Mouse (Mus musculus): ENCODE data around the gene Slit3.

The Slit3 gene

DNA sequence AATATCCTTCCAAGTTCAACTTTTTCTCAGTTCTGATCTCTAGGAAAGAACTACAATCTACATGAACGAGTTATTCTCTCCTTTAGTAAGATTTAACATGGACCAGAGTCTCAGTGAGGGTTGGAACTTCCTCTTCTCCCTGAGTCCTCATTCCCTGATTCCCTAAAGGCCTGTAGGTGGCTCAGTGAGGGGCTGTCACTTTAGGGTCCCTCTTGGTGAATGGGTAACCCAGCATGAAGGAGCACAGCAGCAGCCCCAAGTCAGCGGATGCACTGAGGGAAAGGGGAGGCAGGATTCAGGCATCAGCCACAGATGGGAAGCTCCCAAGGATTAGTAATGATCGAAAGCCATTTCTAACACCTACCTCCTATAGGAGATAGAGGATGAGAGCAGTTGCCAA lies 4.6 kb upstream of the Slit3 start:
- DNase-seq (ENCODE audit: low read depth, low spot score), result no peak
- Histone ChIP-seq H3K36me3 (ENCODE audit: control insufficient read depth, insufficient read depth, low read length, poor library complexity, severe bottlenecking) (no peaks in the 10 kb centered on the region), H3K27me3 (ENCODE audit: control insufficient read depth, insufficient read depth, low read length, poor library complexity, severe bottlenecking) (no peaks in the 10 kb centered on the region; the same call in 1 of the 2 replicates)

DNA sequence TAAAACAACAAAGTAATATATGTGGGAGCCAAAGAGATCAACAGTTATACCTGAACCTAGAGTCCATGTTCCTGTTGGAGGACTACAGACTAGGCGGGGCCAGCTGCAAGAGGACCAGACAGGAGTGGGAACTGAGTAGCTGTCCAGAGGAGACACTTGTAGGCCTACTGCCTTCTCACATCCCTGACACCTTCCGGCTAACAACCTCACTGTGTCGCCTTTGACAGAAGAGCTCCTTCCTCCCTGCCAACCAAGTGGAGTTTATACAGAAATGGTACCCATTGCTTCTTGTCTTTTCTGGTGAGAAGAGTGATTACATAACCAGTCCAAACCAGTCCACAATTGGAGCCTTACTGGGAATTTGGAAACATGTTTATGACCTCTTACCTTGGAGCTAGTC lies 3.2 kb upstream of the Slit3 start:
- H3K36me3 ChIP-seq (ENCODE audit: control insufficient read depth, insufficient read depth, low read length, poor library complexity, severe bottlenecking), result no peaks in the 10 kb centered on the region
- H3K27me3 ChIP-seq (ENCODE audit: control insufficient read depth, insufficient read depth, low read length, poor library complexity, severe bottlenecking), result no peaks in the 10 kb centered on the region; the same call in 1 of the 2 replicates
- DNase-seq (ENCODE audit: low read depth, low spot score), result no peak

DNA sequence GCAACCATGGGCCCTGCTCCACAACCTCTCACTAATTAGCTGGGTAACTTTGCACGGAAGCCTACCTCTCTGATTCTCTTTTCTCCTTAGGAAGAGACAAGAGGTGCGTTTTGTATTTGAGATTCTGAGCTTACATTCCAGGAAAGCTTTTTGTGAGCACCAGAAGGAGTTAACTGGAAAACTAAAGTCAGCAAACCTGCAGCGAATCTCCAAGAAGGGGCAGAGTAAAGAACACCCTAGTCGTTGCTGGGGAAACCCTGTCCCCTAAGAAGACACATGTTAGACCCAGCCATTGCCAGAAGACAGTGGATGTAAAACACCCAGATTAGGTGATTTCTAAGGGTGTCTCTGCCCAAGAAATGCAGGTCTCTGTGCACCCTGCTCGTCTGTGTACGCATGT lies 2.3 kb upstream of the Slit3 start:
- H3K36me3 ChIP-seq (ENCODE audit: control insufficient read depth, insufficient read depth, low read length, poor library complexity, severe bottlenecking), result no peaks in the 10 kb centered on the region
- H3K27me3 ChIP-seq (ENCODE audit: control insufficient read depth, insufficient read depth, low read length, poor library complexity, severe bottlenecking), result no peaks in the 10 kb centered on the region; the same call in 1 of the 2 replicates
- no peak for DNase-seq (ENCODE audit: low read depth, low spot score)

DNA sequence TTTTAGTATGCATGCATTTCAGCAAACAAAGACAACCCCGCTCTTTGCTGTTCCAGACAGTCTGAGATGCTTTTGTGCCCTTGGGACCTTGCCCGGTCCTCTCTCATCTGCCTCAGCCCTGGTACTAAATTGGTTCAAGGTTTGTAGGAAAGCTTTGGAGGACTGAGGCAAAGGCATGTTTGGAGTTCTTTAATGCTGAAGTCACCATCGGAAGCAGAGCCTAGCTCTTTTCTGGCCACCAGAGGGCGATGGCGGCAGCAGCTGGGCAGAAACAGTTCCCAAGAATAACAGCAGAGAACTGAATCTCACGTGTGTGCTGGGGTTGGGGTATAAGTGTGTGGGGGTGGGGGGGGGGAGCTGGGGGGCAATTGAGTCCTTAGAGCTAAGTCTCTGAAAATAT lies 1.7 kb upstream of the Slit3 start:
- DNase-seq (ENCODE audit: low read depth, low spot score), result peak; percentile 68
- Histone ChIP-seq H3K36me3 (ENCODE audit: control insufficient read depth, insufficient read depth, low read length, poor library complexity, severe bottlenecking) (no peaks in the 10 kb centered on the region), H3K27me3 (ENCODE audit: control insufficient read depth, insufficient read depth, low read length, poor library complexity, severe bottlenecking) (no peaks in the 10 kb centered on the region; the same call in 1 of the 2 replicates)

DNA sequence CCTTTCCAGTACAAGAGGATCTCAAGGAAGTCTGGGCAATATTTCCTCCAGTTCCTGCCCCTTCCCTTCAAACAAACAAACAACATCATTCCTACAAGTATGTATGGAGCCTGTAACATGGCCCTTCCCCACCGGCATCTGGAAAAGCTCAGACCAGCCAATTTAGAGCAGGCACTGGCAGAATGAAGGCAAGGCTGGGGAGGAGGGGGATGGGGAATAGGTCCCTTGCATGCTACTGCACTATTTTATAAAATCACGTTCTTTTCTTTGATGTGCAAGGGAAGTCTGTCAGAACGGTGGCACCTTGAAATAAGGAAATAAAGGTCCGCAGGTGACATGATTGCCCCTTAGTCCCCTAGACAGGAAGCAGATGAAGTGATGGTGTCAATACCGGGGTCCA lies 948 bp upstream of the Slit3 start:
- H3K27me3 ChIP-seq (ENCODE audit: control insufficient read depth, insufficient read depth, low read length, poor library complexity, severe bottlenecking), result no peaks in the 10 kb centered on the region; the same call in 1 of the 2 replicates
- no peaks in the 10 kb centered on the region for H3K36me3 ChIP-seq (ENCODE audit: control insufficient read depth, insufficient read depth, low read length, poor library complexity, severe bottlenecking)
- no peak for DNase-seq (ENCODE audit: low read depth, low spot score)

DNA sequence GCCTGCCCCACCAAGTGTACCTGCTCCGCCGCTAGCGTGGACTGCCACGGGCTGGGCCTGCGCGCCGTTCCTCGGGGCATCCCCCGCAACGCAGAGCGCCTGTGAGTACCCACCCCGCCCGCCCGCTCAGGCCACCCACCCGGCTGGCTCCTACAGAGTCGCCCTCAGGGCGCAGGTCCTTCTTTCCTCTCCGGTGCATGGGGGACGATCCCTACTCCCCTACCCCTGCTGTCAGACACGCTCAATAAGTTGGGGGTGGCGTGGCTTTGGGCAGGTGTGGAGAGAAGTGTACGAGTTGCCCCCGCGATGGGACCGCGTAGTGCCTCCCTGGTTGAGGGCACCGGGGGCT lies 561 bp downstream of the Slit3 start:
- Histone ChIP-seq H3K27me3 (ENCODE audit: control insufficient read depth, insufficient read depth, low read length, poor library complexity, severe bottlenecking) (no peaks in the 10 kb centered on the region; the same call in 1 of the 2 replicates), H3K36me3 (ENCODE audit: control insufficient read depth, insufficient read depth, low read length, poor library complexity, severe bottlenecking) (no peaks in the 10 kb centered on the region)
- DNase-seq (ENCODE audit: low read depth, low spot score), result no peak

DNA sequence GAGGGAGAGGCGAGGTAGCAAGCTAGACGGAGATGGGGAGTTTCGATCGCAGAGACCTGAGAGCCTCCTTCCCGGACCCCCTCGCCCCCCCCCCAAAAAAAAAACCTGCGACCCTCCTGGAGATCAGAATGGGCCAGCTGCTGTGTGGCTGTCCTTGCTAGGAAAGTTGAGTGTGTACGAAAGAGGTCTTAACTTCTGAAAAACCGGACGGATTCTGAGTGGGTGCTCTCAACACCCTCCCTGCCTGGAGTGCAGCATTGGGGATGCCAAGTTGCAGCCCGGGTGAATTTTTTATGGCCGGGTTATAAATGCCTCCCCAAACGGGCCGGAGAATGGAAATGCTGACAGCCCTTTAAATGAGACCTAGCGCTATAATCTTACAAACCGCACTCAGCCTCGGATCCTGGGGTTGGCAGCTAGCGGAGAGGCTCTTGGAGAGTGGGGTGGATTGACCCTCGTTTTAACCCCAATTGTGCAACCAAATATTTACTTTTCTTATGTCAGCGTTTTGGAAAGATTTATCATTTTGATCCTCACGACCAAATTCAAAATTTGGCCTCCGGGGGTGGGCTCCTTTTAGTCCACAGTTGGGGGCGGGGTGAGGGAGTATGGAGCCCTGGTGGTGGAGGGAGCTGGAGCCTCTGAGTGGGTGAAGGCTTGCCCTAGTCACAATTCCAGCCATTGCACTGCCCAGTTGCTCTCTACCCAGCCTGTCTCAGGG lies 1.2 kb downstream of the Slit3 start:
- no peaks in the 10 kb centered on the region; the same call in 1 of the 2 replicates for H3K27me3 ChIP-seq (ENCODE audit: control insufficient read depth, insufficient read depth, low read length, poor library complexity, severe bottlenecking)

DNA sequence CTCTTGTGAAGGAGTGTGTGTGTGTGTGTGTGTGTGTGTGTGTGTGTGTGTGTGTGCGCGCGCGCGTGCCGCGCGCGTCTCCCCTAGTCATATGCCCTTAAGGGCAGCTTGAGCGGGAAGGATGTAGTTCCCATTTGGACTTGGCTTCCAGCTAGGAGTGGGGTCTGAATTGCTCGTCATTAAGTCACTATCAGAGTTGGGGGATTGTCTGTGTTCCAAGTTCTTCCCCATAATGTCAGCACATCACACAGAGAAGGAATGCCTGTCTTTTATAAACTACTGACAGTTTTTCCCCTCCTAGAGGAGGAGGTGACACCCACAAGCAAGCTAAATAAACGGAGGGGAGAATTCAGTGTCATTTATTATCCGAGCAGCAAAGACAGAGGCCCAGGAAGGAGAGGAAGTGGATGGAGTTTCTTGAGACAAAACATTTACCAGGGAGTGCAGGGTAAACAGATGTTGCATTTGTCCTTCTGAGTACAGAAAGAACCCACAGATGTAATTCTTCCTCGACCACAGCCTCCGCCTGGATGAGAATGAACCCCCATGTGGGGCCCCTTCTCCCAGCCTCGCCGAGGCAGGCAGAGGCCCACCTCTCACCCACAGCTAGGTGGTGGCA lies 3.6 kb downstream of the Slit3 start:
- H3K36me3 ChIP-seq (ENCODE audit: control insufficient read depth, insufficient read depth, low read length, poor library complexity, severe bottlenecking), result no peaks in the 10 kb centered on the region
- H3K27me3 ChIP-seq (ENCODE audit: control insufficient read depth, insufficient read depth, low read length, poor library complexity, severe bottlenecking), result no peaks in the 10 kb centered on the region; the same call in 1 of the 2 replicates
- DNase-seq (ENCODE audit: low read depth, low spot score), result no peak

More for the DNA sequence above, 1.2 kb downstream of the Slit3 start:
- no peaks in the 10 kb centered on the region for H3K36me3 ChIP-seq (ENCODE audit: control insufficient read depth, insufficient read depth, low read length, poor library complexity, severe bottlenecking)
- DNase-seq (ENCODE audit: low read depth, low spot score), result no peak

DNA sequence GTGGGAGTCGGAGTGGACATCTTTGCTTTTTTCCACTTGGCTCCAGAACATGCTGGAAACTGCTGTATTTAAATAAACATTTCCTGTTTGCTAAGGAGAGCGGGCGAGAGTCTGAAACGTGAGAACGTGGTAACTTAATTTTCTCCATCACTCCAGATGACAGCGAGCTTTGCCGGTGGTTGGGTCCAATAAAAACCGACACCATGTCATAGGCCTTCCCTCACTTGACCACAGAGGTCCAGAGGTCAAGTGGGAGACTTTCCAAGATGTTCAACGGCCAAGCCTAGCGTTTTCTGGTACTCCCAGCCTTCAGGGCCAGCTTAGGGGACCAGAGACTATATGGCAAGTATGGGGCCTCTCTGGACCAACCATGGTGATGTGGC lies 4.1 kb downstream of the Slit3 start:
- Histone ChIP-seq H3K36me3 (ENCODE audit: control insufficient read depth, insufficient read depth, low read length, poor library complexity, severe bottlenecking) (no peaks in the 10 kb centered on the region), H3K27me3 (ENCODE audit: control insufficient read depth, insufficient read depth, low read length, poor library complexity, severe bottlenecking) (no peaks in the 10 kb centered on the region; the same call in 1 of the 2 replicates)
- DNase-seq (ENCODE audit: low read depth, low spot score), result no peak

DNA sequence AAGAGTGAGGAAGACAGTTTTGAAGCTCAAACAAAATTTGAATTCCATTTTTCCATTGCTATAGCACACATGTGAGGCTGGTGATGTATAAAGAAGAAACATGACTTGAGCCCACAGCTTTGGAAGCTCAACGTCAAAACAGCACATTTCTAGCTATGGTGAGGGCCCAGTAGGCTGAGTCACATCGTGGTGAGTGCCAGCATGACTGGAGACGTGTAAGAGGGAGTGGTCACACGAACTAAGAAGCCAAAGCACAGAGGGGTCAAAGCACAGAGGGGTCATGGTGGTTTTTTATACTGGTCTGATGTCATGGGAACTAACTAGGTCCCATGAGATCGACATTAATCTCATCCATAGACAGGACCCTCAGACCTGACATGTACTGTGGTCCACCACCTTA lies 10.7 kb downstream of the Slit3 start:
- Histone ChIP-seq H3K36me3 (ENCODE audit: control insufficient read depth, insufficient read depth, low read length, poor library complexity, severe bottlenecking) (no peaks in the 10 kb centered on the region), H3K27me3 (ENCODE audit: control insufficient read depth, insufficient read depth, low read length, poor library complexity, severe bottlenecking) (no peaks in the 10 kb centered on the region)
- DNase-seq (ENCODE audit: low read depth, low spot score), result no peak

DNA sequence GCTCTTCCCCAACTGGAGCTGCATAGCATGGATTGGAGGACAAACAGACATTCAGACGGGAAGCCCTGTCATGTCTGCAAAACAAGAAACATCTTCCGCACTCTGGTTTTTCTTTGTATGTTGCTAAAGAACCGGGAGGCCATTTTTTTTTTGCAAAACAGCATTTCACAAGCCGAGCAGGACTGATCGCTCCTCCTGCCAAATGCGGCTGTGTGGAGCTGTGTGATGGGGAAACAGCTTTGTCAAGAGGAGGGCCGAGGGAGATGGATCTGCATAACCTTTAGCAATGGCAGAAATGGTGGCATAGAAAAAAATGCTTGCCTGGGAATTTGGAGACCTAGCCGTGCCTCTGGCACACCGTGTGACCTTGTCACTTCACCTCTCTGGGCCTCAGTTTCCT lies 15.6 kb downstream of the Slit3 start:
- DNase-seq (ENCODE audit: low read depth, low spot score), result no peak
- H3K27me3 ChIP-seq (ENCODE audit: control insufficient read depth, insufficient read depth, low read length, poor library complexity, severe bottlenecking), result no peaks in the 10 kb centered on the region
- no peaks in the 10 kb centered on the region for H3K36me3 ChIP-seq (ENCODE audit: control insufficient read depth, insufficient read depth, low read length, poor library complexity, severe bottlenecking)

DNA sequence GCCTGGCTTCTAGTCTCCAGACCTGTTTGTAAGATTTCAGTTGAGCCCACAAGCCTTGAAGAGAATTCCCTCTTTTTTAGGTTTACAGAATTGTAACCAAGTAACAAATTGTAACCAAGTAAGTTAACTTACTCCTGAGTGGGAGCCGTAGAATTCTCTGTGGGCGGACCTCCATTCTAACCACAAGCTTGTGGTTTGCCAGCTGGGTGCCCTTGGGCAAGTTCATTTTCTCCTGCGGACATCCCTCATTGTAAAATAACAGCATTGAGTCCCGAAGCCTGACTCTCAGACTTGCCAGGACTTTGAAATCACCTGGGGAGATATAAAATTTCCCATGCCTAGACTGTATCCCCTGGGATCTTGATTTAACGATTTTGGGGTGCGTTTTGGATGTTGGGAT lies 19.1 kb downstream of the Slit3 start:
- no peak for DNase-seq (ENCODE audit: low read depth, low spot score)
- no peaks in the 10 kb centered on the region for H3K36me3 ChIP-seq (ENCODE audit: control insufficient read depth, insufficient read depth, low read length, poor library complexity, severe bottlenecking)
- no peaks in the 10 kb centered on the region for H3K27me3 ChIP-seq (ENCODE audit: control insufficient read depth, insufficient read depth, low read length, poor library complexity, severe bottlenecking)

DNA sequence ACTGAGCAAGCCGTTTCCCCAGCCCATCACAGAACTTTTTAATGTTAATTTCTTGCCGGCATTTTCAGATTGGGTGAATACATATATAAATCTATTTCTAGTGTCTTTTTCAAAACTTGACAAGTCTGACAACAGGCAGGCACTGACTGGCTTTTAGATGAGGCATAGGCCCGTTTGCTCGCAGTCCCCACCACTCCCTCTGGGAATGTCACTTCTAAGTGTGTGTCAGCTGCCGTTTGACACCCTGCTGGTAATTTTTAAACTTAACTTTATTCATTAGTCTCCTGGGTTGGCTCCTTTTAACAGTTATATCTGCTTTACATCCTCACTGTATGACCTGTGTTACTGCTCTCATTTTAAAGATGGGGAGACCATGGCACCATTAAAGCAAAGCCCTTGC lies 21.2 kb downstream of the Slit3 start:
- Histone ChIP-seq H3K27me3 (ENCODE audit: control insufficient read depth, insufficient read depth, low read length, poor library complexity, severe bottlenecking) (no peaks in the 10 kb centered on the region), H3K36me3 (ENCODE audit: control insufficient read depth, insufficient read depth, low read length, poor library complexity, severe bottlenecking) (no peaks in the 10 kb centered on the region)
- no peak for DNase-seq (ENCODE audit: low read depth, low spot score)

DNA sequence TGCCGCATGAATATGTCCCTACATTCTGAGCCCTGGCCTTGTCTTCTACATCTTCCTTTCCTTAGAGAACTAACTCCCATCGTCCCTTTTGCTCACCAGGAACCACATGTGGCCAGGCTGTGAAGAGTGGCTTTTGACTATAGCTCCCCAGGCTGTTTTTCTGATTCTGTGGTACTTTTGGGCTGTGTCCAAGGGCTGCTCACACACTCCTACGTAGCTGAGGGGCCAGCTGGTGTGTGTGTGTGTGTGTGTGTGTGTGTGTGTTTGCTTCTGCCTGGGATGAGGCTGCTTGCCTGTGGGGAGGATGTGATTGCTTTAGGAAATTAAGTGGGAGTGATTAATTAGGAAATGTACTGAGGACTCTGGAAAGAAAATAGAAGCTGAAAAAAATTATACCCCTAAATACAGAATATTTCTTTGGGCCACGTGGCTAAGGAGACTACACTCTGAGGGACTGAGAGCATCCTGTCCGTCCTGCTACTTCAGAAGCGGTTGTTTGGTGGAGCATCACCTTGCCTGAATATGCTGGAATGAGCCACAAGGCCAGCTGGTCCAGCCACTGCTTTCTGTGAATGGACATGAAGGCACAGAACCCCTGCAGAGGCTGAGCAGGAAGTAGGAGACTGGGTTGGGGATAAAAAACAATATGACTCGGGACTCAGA lies 21.8 kb downstream of the Slit3 start:
- no peak for DNase-seq (ENCODE audit: low read depth, low spot score)
- Histone ChIP-seq H3K36me3 (ENCODE audit: control insufficient read depth, insufficient read depth, low read length, poor library complexity, severe bottlenecking) (no peaks in the 10 kb centered on the region), H3K27me3 (ENCODE audit: control insufficient read depth, insufficient read depth, low read length, poor library complexity, severe bottlenecking) (no peaks in the 10 kb centered on the region)

DNA sequence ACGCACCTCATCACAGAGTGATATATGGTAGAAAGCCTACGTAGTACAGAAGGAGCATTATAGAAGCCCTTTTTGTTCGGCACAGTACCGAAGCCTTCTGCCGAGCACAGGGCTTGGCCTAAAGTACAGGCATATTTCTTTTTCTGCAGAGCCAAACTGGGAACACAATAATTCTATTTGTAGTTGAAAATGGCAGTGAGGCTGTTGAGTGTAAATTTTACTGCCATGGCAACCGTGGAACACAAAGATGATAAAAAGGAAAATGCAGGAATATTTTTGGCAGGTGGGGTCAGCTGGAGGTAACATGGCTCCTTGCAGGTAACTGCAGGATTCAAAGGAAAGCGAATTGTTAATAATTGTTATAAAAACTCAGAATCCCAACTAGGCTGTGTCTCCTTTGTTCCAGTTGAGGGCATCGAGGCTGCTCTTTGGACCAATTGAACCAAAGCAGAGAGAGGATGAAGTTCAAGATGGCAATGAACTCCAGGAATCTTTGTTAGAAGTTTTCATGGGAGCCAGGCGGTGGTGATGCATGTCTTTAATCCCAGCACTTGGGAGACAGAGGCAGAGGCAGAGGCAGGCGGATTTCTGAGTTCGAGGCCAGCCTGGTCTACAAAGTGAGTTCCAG lies 26.9 kb downstream of the Slit3 start:
- no peaks in the 10 kb centered on the region for H3K36me3 ChIP-seq (ENCODE audit: control insufficient read depth, insufficient read depth, low read length, poor library complexity, severe bottlenecking)
- DNase-seq (ENCODE audit: low read depth, low spot score), result no peak
- no peaks in the 10 kb centered on the region for H3K27me3 ChIP-seq (ENCODE audit: control insufficient read depth, insufficient read depth, low read length, poor library complexity, severe bottlenecking)

Data from splenic B cell, adult 2 months (primary cell).